Mouse (Mus musculus): ENCODE data around the gene Vmn2r108. TPM values are rescaled to one million over a fixed set of nuclear protein-coding genes. Genes with fewer than 3 reads are reported as not detected.
"Not testable (repeated sequence)": the region's sequence is repeated elsewhere in the genome, so short reads cannot be mapped to it uniquely, and the experiment has no call there.

Vmn2r108 gene
- not detected for total RNA-seq (2021)
- long read RNA-seq, experiment 1 = 0 reads
- long read RNA-seq, experiment 2 = 0 reads

- no peak for DNase-seq
These were observed at the start of gene Vmn2r108 for GRCm38 (mm10) chr17:20481231-20481630. Gene Vmn2r108 (minus strand): TSS chr17:20481331.

DNA sequence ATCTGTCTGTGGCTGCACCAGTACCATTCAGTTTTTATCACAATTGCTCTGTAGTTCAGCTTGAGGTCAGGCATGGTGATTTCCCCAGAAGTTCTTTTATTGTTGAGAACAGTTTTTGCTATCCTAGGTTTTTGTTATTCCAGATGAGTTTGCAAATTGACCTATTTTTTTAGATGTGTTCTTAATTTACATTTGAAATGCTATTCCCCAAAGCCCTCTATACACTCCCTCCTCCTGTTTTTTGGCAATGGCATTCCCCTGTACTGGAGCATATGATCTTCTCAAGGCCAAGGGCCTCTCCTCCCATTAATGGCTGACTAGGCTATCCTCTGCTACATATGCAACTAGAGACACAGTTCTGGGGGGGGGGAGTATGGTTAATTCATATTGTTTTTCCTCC lies 27.1 kb upstream of the Vmn2r108 start:
- DNase-seq = not testable (repeated sequence)

DNA sequence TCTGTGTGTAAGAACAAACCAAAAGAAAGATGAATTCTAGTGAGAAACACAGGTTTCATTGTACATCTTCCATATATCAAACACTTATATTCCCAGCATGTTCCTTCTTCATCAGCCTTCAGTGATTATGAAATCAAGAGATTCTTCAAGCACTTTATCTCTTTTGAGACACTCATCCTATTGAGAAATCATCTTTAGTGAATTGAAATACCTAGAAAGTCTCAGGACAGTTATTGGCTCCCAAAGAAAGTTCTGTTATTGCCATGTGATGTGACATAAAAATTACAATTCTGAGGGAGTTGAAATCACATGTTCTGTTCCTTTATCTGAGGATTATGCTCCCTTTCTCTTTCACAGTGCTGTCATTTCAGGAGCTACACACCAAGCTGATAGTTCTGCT lies 16.7 kb upstream of the Vmn2r108 start, which contains the start of gene Vmn1r225:
TSS of gene Vmn1r225 (plus strand) at position 301 of the 400 bp plus-strand sequence.
- DNase-seq = no peak

GRCm38 (mm10) chr17:20473311-20473710 lies 7.8 kb downstream of the Vmn2r108 start:
- DNase-seq = no peak

DNA sequence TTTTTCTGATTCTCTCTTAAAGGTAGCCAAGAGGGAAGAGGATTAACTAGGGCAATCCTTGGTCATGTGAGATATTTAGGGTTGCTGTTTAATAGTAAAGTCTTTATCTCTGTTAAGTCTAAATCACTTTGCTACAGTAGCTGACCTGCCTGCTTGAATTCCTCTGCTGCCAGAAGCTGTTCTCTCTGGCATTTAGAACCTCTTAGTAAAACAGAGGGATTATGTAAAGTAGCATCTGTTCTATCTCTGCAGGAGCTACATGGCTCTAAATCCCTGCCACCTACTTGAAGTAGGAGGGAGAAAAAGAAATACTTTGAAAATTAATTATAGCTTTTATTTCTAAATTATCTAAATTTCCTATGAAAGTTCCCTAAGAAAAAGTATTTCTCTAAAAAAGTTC lies 41.9 kb downstream of the Vmn2r108 start:
- DNase-seq = no peak

DNA sequence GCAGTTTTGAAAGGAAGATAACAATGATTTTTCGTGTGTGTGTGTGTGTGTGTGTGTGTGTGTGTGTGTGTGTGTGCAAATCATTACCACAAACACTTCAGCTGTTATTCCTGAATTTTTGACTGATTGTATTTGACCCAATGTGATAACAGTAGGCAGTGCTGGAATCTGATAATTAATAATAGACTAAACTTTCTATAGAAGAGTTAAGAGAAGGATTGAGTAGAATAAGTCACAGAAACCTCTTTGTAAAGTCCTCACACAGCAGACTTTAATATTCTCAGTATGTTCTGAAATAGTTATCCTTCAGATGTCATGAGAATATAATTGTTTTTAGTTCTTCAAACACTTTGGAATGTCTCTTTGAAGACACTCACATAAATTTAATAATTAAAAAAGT lies 67.3 kb downstream of the Vmn2r108 start, which contains the start of gene Vmn1r224:
TSS of gene Vmn1r224 (plus strand) at position 301 of the 400 bp plus-strand sequence.
- DNase-seq = no peak

Other genes starting within 250 kb of the Vmn2r108 start
- not detected for gene Vmn2r105, start 246.3 kb downstream of the Vmn2r108 start, total RNA-seq (2021)
- gene Vmn2r106, start 195.8 kb downstream of the Vmn2r108 start, total RNA-seq (2021) = not detected
- gene Vmn2r107, start 136.1 kb downstream of the Vmn2r108 start, total RNA-seq (2021) = not detected
- gene Vmn1r224, start 67.2 kb downstream of the Vmn2r108 start, total RNA-seq (2021) = not detected
- not detected for gene Vmn1r225, start 16.8 kb upstream of the Vmn2r108 start, total RNA-seq (2021)
- gene Vmn2r109, start 83.4 kb upstream of the Vmn2r108 start, total RNA-seq (2021) = not detected
- gene Vmn2r110, start 115.1 kb upstream of the Vmn2r108 start, total RNA-seq (2021) = not detected
- gene Fpr-rs3, start 143.5 kb upstream of the Vmn2r108 start, total RNA-seq (2021) = not detected
- not detected for gene Vmn1r226, start 201.5 kb upstream of the Vmn2r108 start, total RNA-seq (2021)
- not detected for gene Vmn1r227, start 248.5 kb upstream of the Vmn2r108 start, total RNA-seq (2021)